Mouse (Mus musculus) erythroblast, embryonic 14.5 days (primary cell): ENCODE results near the gene Plekhg5. TPM values are rescaled to one million over a fixed set of nuclear protein-coding genes. Genes with fewer than 3 reads are reported as not detected.

Experiments
- H3K27me3 ChIP-seq: 2 replicates; pipeline ENCODE4 v1.6.1; 2012; ENCODE audit warnings: inconsistent platforms; ENCODE audit not compliant: control insufficient read depth
- H3K36me3 ChIP-seq: 2 replicates; pipeline ENCODE4 v1.6.1; 2012; ENCODE audit warnings: mild to moderate bottlenecking, inconsistent platforms; ENCODE audit not compliant: control insufficient read depth
- H3K4me1 ChIP-seq: 2 replicates; pipeline ENCODE4 v1.6.1; 2012; ENCODE audit warnings: inconsistent platforms; ENCODE audit not compliant: control insufficient read depth
- H3K4me3 ChIP-seq: replicated peaks from 2 replicates; pipeline ENCODE3; 2012; ENCODE audit warnings: moderate library complexity, mild to moderate bottlenecking, inconsistent platforms
- H3K9me3 ChIP-seq: 2 replicates; pipeline ENCODE4 v1.6.1; 2012; ENCODE audit warnings: low read length, inconsistent platforms, mixed read lengths; ENCODE audit not compliant: control insufficient read depth
- GATA1 ChIP-seq: IDR thresholded peaks from 2 replicates; pipeline ENCODE4 v1.6.1; 2012; ENCODE audit warnings: low read length, inconsistent platforms, mixed read lengths
- TAL1 ChIP-seq: IDR thresholded peaks from 3 replicates; pipeline ENCODE4 v1.6.1; 2012; ENCODE audit warnings: low read length, inconsistent platforms, mixed read lengths
- polyA plus RNA-seq: library from polyadenylated mRNA; stranded (reverse); fragments of >175 nt; gene quantifications from 2 replicates; pipeline ENCODE4 v1.2.3, GENCODE M21; 2012

Gene Plekhg5
- polyA plus RNA-seq, 1 experiment = 10.0 TPM

DNA sequence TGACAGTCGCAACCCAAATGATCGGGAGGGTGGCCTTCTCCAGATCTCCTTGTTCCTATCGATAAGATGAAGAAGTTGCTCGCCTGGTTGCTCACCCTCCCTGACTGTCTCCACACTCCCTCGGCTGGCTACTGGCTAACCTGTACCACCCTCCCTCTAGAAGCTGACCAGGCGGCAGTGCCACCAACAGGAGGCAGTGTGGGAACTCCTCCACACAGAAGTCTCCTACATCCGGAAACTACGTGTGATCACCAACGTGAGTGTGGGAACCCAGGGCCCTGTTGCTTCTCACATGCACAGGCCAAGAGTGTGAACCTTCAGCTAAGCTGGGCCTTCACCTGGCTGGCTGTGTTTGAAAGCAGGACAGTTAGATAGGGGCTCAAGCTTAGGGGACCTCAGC, 34.4 kb downstream of the Plekhg5 start:
- H3K27me3 ChIP-seq = no peaks in the 10 kb centered on the region
- H3K4me1 ChIP-seq = peaks cover 69% of the 10 kb centered on the region
- H3K9me3 ChIP-seq = no peaks in the 10 kb centered on the region
- TF ChIP-seq GATA1 = no peak
- peak overlapping the region; percentile 71 for H3K4me3 ChIP-seq
- peaks cover 97% of the 10 kb centered on the region for H3K36me3 ChIP-seq

DNA sequence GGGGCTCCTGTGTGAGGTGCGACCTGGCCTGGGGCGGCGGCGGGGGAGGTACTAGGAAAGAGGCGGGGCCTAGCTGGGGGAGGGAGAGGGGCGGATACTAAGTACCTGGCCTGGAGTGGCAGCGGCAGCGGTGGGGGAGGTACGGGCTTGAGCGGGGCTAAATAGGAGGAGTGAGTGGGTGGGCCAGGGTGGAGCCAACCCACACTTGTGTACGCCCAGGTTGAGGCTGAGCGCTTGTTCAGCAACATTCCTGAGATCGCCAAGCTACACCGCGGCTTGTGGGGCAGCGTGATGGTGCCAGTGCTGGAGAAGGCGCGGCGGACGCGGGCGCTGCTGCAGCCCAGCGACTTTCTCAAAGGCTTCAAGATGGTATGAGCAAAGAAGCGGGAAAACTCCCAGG, 35.2 kb downstream of the Plekhg5 start:
- Histone ChIP-seq H3K4me1 (peaks cover 75% of the 10 kb centered on the region), H3K9me3 (no peaks in the 10 kb centered on the region), H3K27me3 (no peaks in the 10 kb centered on the region), H3K36me3 (peaks cover 97% of the 10 kb centered on the region), H3K4me3 (peak overlapping the region; percentile 71)
- TF ChIP-seq TAL1 (no peak), GATA1 (no peak)

DNA sequence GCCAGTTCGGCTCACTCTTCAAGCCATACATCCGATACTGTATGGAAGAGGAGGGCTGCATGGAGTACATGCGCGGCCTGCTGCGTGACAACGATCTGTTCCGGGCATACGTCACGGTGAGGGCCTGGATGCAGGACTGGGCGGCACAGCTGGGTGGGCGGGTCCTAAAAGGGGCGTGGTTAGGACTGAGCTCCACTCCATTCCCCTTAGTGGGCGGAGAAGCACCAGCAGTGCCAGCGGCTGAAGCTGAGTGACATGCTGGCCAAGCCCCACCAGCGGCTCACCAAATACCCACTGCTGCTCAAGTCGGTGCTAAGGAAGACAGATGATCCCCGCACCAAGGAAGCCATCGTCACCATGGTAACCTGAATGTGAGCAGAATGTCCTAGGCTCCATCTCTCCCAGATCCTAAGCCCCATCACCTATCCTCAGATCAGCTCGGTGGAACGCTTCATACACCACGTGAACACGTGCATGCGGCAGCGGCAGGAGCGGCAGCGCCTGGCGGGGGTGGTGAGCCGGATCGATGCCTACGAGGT, 35.7 kb downstream of the Plekhg5 start:
- Histone ChIP-seq H3K4me3 (peak overlapping the region; percentile 71), H3K36me3 (peaks cover 97% of the 10 kb centered on the region), H3K9me3 (no peaks in the 10 kb centered on the region), H3K27me3 (no peaks in the 10 kb centered on the region), H3K4me1 (peaks cover 75% of the 10 kb centered on the region)
- TF ChIP-seq TAL1 (no peak), GATA1 (no peak)

DNA sequence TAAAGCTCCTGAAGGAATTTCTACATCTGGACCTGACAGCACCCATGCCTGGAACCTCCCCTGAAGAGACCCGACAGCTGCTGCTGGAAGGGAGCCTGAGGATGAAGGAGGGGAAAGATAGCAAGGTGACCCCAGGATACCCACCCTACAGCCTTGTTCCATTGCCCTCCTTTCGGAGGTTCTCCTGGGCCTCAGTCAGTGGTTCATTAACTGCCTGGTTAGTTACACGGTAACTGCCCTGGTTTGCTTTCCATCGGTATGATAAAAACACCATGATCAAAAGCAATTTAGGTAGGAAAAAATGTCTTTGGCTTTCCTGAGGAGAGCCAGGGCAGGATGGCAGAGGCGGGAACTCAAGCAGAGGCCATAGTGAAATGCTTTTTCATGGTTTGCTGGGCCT, 36.4 kb downstream of the Plekhg5 start:
- Histone ChIP-seq H3K36me3 (peaks cover 97% of the 10 kb centered on the region), H3K4me1 (peaks cover 71% of the 10 kb centered on the region), H3K9me3 (no peaks in the 10 kb centered on the region; the same call in 1 of the 2 replicates), H3K4me3 (peak overlapping the region; percentile 71), H3K27me3 (no peaks in the 10 kb centered on the region)
- TF ChIP-seq GATA1 (no peak), TAL1 (no peak)

DNA sequence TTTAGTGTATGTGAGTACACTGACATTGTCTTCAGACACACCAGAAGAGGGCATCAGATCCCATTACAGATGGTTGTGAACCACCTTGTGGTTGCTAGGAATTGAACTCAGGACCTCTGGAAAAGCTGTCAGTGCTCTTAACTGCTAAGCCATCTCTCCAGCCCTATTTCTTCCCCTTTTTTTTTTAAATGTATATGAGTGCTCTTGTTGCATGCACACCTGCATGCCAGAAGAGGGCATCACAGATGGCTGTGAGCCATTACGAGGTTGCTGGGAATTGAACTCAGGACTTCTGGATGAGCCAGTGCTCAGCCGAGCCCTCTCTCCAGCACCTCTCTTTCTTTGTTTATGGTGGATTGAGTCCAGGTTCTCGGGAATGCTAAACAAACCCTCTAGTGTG, 37.2 kb downstream of the Plekhg5 start:
- TF ChIP-seq TAL1 (no peak), GATA1 (no peak)
- peaks cover 69% of the 10 kb centered on the region for H3K4me1 ChIP-seq
- H3K36me3 ChIP-seq = peaks cover 97% of the 10 kb centered on the region
- H3K27me3 ChIP-seq = peaks cover 5% of the 10 kb centered on the region
- peaks cover 8% of the 10 kb centered on the region for H3K9me3 ChIP-seq
- no peak overlapping the region for H3K4me3 ChIP-seq

DNA sequence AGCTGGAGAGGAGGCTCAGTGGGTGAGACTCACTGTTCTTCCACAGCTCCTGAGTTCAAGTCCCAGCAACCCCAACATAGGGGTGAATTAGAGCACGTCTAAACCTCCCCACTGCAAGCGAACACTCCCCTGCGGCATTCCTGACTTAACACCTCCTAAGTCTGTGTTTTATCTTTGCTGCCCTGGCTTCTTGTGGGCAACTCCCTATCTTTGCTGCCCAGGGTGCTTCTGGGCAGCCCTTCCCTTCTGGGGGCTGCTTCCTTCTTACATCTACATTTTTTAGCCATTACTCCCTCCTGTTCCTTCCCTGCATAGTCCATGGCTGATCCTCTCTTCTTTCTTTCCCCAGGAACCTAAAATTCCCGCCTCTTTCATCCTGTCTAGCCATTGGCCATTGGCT, 38.4 kb downstream of the Plekhg5 start:
- Histone ChIP-seq H3K27me3 (peaks cover 16% of the 10 kb centered on the region), H3K4me1 (peaks cover 79% of the 10 kb centered on the region), H3K36me3 (peaks cover 94% of the 10 kb centered on the region), H3K9me3 (peaks cover 8% of the 10 kb centered on the region), H3K4me3 (peak overlapping the region; percentile 43)
- TF ChIP-seq TAL1 (peak; percentile 78), GATA1 (peak; percentile 81)

DNA sequence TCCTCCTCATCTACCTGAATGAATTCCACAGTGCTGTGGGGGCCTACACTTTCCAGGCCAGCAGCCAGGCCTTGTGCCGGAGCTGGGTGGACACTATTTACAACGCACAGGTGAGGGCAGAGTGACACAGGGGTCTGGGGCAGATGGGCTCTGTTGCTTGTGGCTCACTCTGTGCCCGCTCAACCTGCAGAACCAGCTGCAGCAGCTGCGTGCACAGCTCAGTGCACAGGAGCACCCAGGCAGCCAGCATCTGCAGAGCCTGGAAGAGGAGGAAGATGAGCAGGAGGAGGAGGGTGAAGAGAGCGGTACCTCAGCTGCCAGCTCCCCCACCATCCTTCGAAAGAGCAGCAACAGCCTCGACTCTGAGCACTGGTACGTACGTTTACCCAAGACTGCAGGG, 40.0 kb downstream of the Plekhg5 start:
- Histone ChIP-seq H3K36me3 (peaks cover 77% of the 10 kb centered on the region), H3K4me1 (peaks cover 76% of the 10 kb centered on the region), H3K4me3 (no peak overlapping the region), H3K9me3 (peaks cover 8% of the 10 kb centered on the region), H3K27me3 (peaks cover 33% of the 10 kb centered on the region)
- TF ChIP-seq GATA1 (no peak), TAL1 (no peak)

DNA sequence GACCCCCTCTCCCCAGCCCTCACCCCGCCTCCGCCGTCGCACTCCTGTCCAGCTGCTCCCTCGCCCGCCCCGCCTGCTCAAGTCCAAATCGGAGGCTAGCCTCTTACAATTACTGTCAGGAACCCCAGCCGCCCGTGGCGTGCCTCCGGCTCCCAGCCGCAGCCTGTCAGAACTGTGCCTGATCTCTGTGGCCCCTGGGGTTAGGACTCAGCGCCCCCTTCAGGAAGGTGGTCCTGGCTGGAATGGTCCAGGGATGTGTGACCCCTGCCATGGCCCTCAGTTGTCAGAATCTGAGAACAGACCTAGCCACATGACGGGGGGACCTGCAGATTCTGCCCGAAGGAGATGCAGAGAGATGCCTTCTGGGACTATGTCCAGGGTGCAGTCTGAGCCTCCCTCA, 41.8 kb downstream of the Plekhg5 start:
- peaks cover 50% of the 10 kb centered on the region for H3K27me3 ChIP-seq
- peaks cover 60% of the 10 kb centered on the region for H3K36me3 ChIP-seq
- no peak for TF ChIP-seq TAL1
- TF ChIP-seq GATA1 = no peak
- peaks cover 8% of the 10 kb centered on the region for H3K9me3 ChIP-seq
- peaks cover 58% of the 10 kb centered on the region for H3K4me1 ChIP-seq
- no peak overlapping the region for H3K4me3 ChIP-seq

DNA sequence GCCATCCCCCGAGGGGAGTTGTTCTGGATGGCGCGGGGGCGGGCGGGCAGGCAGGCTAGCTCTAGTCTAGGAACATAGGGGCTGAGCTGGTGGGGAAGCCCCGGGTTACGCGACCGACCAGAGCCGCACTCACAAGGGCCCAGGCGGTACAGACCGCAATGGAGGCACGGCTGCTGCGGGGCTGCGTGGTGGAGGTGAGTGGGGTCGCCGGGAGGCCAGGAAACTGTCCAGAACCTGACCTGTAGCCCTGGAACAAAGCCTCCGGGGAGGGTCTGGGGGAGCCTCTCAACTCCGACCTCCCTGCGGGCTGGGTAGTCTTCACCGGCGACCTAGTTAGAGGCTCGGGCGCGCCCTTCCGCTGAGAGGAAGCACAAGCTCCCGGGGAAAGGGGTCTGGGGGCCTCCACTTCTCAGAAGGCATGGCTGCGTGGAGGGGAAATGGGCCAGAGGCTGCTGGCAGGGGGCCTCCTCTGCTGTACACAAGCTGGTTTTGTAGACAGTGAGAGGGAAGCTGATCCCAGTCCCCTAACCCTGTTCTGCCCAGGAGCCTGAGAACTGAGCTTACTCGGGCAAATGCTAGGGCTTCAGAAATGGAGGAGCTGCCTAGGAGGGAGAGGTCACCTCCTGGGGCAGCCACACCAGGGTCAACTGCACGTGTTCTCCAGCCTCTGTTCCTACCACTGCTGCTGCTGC, 43.8 kb downstream of the Plekhg5 start, which contains the start of gene Tnfrsf25:
TSS of gene Tnfrsf25 (plus strand) at position 14 of the 692 bp plus-strand sequence.
- TF ChIP-seq GATA1 (no peak), TAL1 (no peak)
- peaks cover 70% of the 10 kb centered on the region for H3K27me3 ChIP-seq
- peaks cover 41% of the 10 kb centered on the region for H3K36me3 ChIP-seq
- no peak within 1 kb of the TSS for H3K4me3 ChIP-seq
- peaks cover 52% of the 10 kb centered on the region for H3K4me1 ChIP-seq
- H3K9me3 ChIP-seq = peaks cover 11% of the 10 kb centered on the region
